Mouse (Mus musculus) hindbrain, embryonic 12.5 days (tissue): ENCODE data around the gene Scgb1a1. TPM values are rescaled to one million over a fixed set of nuclear protein-coding genes. Genes with fewer than 3 reads are reported as not detected.

ENCODE experiments used
- ATAC-seq: fragments of 200-750 bp; cut with Nextera tagmentation; 2 replicates; pipeline ENCODE4 v1.8.0; 2017; ENCODE audit warnings: moderate TSS enrichment; ENCODE audit not compliant: low FRiP score
- H3K27ac ChIP-seq: fragments of 300-500 bp; sonication (generic); 2 replicates; pipeline ENCODE4 v1.5.1; 2016; ENCODE audit warnings: mild to moderate bottlenecking
- H3K27me3 ChIP-seq: fragments of 300-500 bp; sonication (generic); 2 replicates; pipeline ENCODE4 v1.6.1; 2016; ENCODE audit warnings: mild to moderate bottlenecking
- H3K36me3 ChIP-seq: fragments of 300-500 bp; sonication (generic); 2 replicates; pipeline ENCODE4 v1.6.1; 2016; ENCODE audit warnings: mild to moderate bottlenecking
- H3K4me1 ChIP-seq: fragments of 300-500 bp; sonication (generic); 2 replicates; pipeline ENCODE4 v1.6.1; 2016
- H3K4me2 ChIP-seq: fragments of 300-500 bp; sonication (generic); replicated peaks from 2 replicates; pipeline ENCODE4 v1.6.1; 2016; ENCODE audit warnings: mild to moderate bottlenecking
- H3K4me3 ChIP-seq: fragments of 300-500 bp; sonication (generic); 2 replicates; pipeline ENCODE4 v1.5.1; 2016; ENCODE audit warnings: mild to moderate bottlenecking
- H3K9ac ChIP-seq: fragments of 300-500 bp; sonication (generic); 2 replicates; pipeline ENCODE4 v1.6.1; 2016; ENCODE audit warnings: mild to moderate bottlenecking, moderate library complexity
- H3K9me3 ChIP-seq: fragments of 300-500 bp; sonication (generic); replicated peaks from 2 replicates; pipeline ENCODE4 v1.6.1; 2016; ENCODE audit warnings: mild to moderate bottlenecking
- WGBS: fragments of 180-500 bp; shearing (Covaris S2); methylation state at CpG from one replicate; pipeline ENCODE4 v1.1.7; 2016; 5-methylcytosine and 5-hydroxymethylcytosine counted together
- polyA plus RNA-seq: library from polyadenylated mRNA; unstranded; fragments of >200 nt; fragmentation: Nextera tagmentation; extraction: Ambion mirVana; gene quantifications from 2 replicates; pipeline ENCODE4 v1.2.1, GENCODE M21; 2016

Gene Scgb1a1
- polyA plus RNA-seq, 1 experiment from 2014 or later: not detected

GRCm38 (mm10) chr19:9112043-9112442, 24.3 kb upstream of the Scgb1a1 start:
- Histone ChIP-seq H3K27me3 (no peaks in the 10 kb centered on the region), H3K9me3 (no peaks in the 10 kb centered on the region), H3K4me3 (no peak overlapping the region), H3K9ac (no peak overlapping the region), H3K4me1 (0 out of 2 replicates have a peak, but pooled peaks cover 3% of the 10 kb centered on the region), H3K27ac (no peak overlapping the region), H3K4me2 (no peak overlapping the region), H3K36me3 (peaks cover 11% of the 10 kb centered on the region; the same call in 1 of the 2 replicates)
- ATAC-seq: no peak
- WGBS: 80% methylated on average over 8 of the region's 8 CpGs

- WGBS: 56% methylated on average over 4 of the region's 4 CpGs
- Histone ChIP-seq H3K9ac (no peak overlapping the region), H3K4me2 (no peak overlapping the region), H3K27ac (no peak overlapping the region), H3K27me3 (no peaks in the 10 kb centered on the region), H3K9me3 (no peaks in the 10 kb centered on the region), H3K4me3 (no peak overlapping the region), H3K36me3 (peaks cover 11% of the 10 kb centered on the region; the same call in 1 of the 2 replicates), H3K4me1 (0 out of 2 replicates have a peak, but pooled peaks cover 6% of the 10 kb centered on the region)
- ATAC-seq: peak; percentile 89
Observed at GRCm38 (mm10) chr19:9110182-9110869, 22.6 kb upstream of the Scgb1a1 start.

GRCm38 (mm10) chr19:9108536-9108935, 20.8 kb upstream of the Scgb1a1 start:
- H3K4me2 ChIP-seq: no peak overlapping the region
- H3K9ac ChIP-seq: no peak overlapping the region
- 90% methylated on average over 1 of the region's 1 CpGs for WGBS
- no peak for ATAC-seq
- H3K4me1 ChIP-seq: 0 out of 2 replicates have a peak, but pooled peaks cover 6% of the 10 kb centered on the region
- no peak overlapping the region for H3K27ac ChIP-seq
- H3K36me3 ChIP-seq: peaks cover 5% of the 10 kb centered on the region; the same call in 1 of the 2 replicates
- no peak overlapping the region for H3K4me3 ChIP-seq
- no peaks in the 10 kb centered on the region for H3K27me3 ChIP-seq
- no peaks in the 10 kb centered on the region for H3K9me3 ChIP-seq

GRCm38 (mm10) chr19:9107379-9107755, 19.6 kb upstream of the Scgb1a1 start:
- Histone ChIP-seq H3K36me3 (no peaks in the 10 kb centered on the region), H3K27ac (no peak overlapping the region), H3K27me3 (no peaks in the 10 kb centered on the region), H3K4me2 (no peak overlapping the region), H3K4me1 (0 out of 2 replicates have a peak, but pooled peaks cover 6% of the 10 kb centered on the region), H3K9me3 (no peaks in the 10 kb centered on the region), H3K4me3 (no peak overlapping the region), H3K9ac (no peak overlapping the region)
- WGBS: 73% methylated on average over 1 of the region's 1 CpGs
- no peak for ATAC-seq

- H3K27me3 ChIP-seq: no peaks in the 10 kb centered on the region
- no peak overlapping the region for H3K27ac ChIP-seq
- H3K9me3 ChIP-seq: no peaks in the 10 kb centered on the region
- no peaks in the 10 kb centered on the region for H3K36me3 ChIP-seq
- no peak overlapping the region for H3K9ac ChIP-seq
- 0 out of 2 replicates have a peak, but pooled peaks cover 6% of the 10 kb centered on the region for H3K4me1 ChIP-seq
- no peak overlapping the region for H3K4me2 ChIP-seq
- no peak overlapping the region for H3K4me3 ChIP-seq
- WGBS: 56% methylated on average over 4 of the region's 4 CpGs
- ATAC-seq: no peak
Observed at GRCm38 (mm10) chr19:9106751-9107378, 19.1 kb upstream of the Scgb1a1 start.

GRCm38 (mm10) chr19:9106096-9106495, 18.3 kb upstream of the Scgb1a1 start:
- Histone ChIP-seq H3K4me2 (no peak overlapping the region), H3K9ac (no peak overlapping the region), H3K36me3 (no peaks in the 10 kb centered on the region), H3K9me3 (no peaks in the 10 kb centered on the region), H3K4me1 (0 out of 2 replicates have a peak, but pooled peaks cover 6% of the 10 kb centered on the region), H3K27me3 (no peaks in the 10 kb centered on the region), H3K4me3 (no peak overlapping the region), H3K27ac (no peak overlapping the region)
- ATAC-seq: no peak
- WGBS: 62% methylated on average over 5 of the region's 5 CpGs

- 74% methylated on average over 3 of the region's 3 CpGs for WGBS
- Histone ChIP-seq H3K4me1 (0 out of 2 replicates have a peak, but pooled peaks cover 6% of the 10 kb centered on the region), H3K36me3 (no peaks in the 10 kb centered on the region), H3K9me3 (no peaks in the 10 kb centered on the region), H3K4me3 (no peak overlapping the region), H3K27ac (no peak overlapping the region), H3K4me2 (no peak overlapping the region), H3K9ac (no peak overlapping the region), H3K27me3 (no peaks in the 10 kb centered on the region)
- ATAC-seq: no peak
Observed at GRCm38 (mm10) chr19:9105101-9105685, 17.4 kb upstream of the Scgb1a1 start.

GRCm38 (mm10) chr19:9103986-9104385, 16.2 kb upstream of the Scgb1a1 start:
- H3K4me2 ChIP-seq: no peak overlapping the region
- no peak overlapping the region for H3K9ac ChIP-seq
- H3K4me3 ChIP-seq: no peak overlapping the region
- H3K9me3 ChIP-seq: no peaks in the 10 kb centered on the region
- ATAC-seq: no peak
- H3K4me1 ChIP-seq: 0 out of 2 replicates have a peak, but pooled peaks cover 6% of the 10 kb centered on the region
- WGBS: 77% methylated on average over 4 of the region's 4 CpGs
- no peaks in the 10 kb centered on the region for H3K36me3 ChIP-seq
- no peaks in the 10 kb centered on the region for H3K27me3 ChIP-seq
- H3K27ac ChIP-seq: no peak overlapping the region

GRCm38 (mm10) chr19:9101062-9101457, 13.3 kb upstream of the Scgb1a1 start:
- H3K4me3 ChIP-seq: no peak overlapping the region
- H3K27me3 ChIP-seq: no peaks in the 10 kb centered on the region
- no peaks in the 10 kb centered on the region for H3K36me3 ChIP-seq
- no peak for ATAC-seq
- H3K9me3 ChIP-seq: no peaks in the 10 kb centered on the region
- no peak overlapping the region for H3K4me2 ChIP-seq
- no peak overlapping the region for H3K27ac ChIP-seq
- H3K9ac ChIP-seq: no peak overlapping the region
- 88% methylated on average over 2 of the region's 2 CpGs for WGBS
- H3K4me1 ChIP-seq: no peaks in the 10 kb centered on the region

GRCm38 (mm10) chr19:9100297-9101061, 12.7 kb upstream of the Scgb1a1 start:
- WGBS: 82% methylated on average over 17 of the region's 17 CpGs
- H3K4me3 ChIP-seq: no peak overlapping the region
- H3K36me3 ChIP-seq: no peaks in the 10 kb centered on the region
- no peaks in the 10 kb centered on the region for H3K4me1 ChIP-seq
- H3K9ac ChIP-seq: no peak overlapping the region
- no peak overlapping the region for H3K4me2 ChIP-seq
- H3K27ac ChIP-seq: no peak overlapping the region
- ATAC-seq: no peak
- no peaks in the 10 kb centered on the region for H3K9me3 ChIP-seq
- H3K27me3 ChIP-seq: no peaks in the 10 kb centered on the region

GRCm38 (mm10) chr19:9099751-9100150, 12.0 kb upstream of the Scgb1a1 start:
- 92% methylated on average over 8 of the region's 8 CpGs for WGBS
- ATAC-seq: no peak
- no peaks in the 10 kb centered on the region for H3K4me1 ChIP-seq

GRCm38 (mm10) chr19:9097441-9097840, 9.7 kb upstream of the Scgb1a1 start:
- H3K9me3 ChIP-seq: no peaks in the 10 kb centered on the region
- H3K4me3 ChIP-seq: no peak overlapping the region
- H3K4me2 ChIP-seq: no peak overlapping the region
- H3K4me1 ChIP-seq: no peaks in the 10 kb centered on the region
- no peak overlapping the region for H3K9ac ChIP-seq
- WGBS: 90% methylated on average over 13 of the region's 13 CpGs
- H3K27ac ChIP-seq: no peak overlapping the region
- ATAC-seq: no peak
- no peaks in the 10 kb centered on the region for H3K36me3 ChIP-seq
- H3K27me3 ChIP-seq: peaks cover 3% of the 10 kb centered on the region; the same call in 1 of the 2 replicates

More at GRCm38 (mm10) chr19:9099751-9100150, 12.0 kb upstream of the Scgb1a1 start:
- no peak overlapping the region for H3K9ac ChIP-seq
- no peak overlapping the region for H3K4me3 ChIP-seq
- no peaks in the 10 kb centered on the region for H3K9me3 ChIP-seq
- no peak overlapping the region for H3K27ac ChIP-seq
- no peaks in the 10 kb centered on the region for H3K36me3 ChIP-seq
- H3K4me2 ChIP-seq: no peak overlapping the region
- H3K27me3 ChIP-seq: no peaks in the 10 kb centered on the region
